Mouse (Mus musculus): ENCODE measurements at regions not wholly inside any gene's neighbourhood (a gene's known extent, or its start where the extent isn't known, plus 50 kb on each side); places are given as distances from the start of the nearest gene placed in this dataset.

DNA sequence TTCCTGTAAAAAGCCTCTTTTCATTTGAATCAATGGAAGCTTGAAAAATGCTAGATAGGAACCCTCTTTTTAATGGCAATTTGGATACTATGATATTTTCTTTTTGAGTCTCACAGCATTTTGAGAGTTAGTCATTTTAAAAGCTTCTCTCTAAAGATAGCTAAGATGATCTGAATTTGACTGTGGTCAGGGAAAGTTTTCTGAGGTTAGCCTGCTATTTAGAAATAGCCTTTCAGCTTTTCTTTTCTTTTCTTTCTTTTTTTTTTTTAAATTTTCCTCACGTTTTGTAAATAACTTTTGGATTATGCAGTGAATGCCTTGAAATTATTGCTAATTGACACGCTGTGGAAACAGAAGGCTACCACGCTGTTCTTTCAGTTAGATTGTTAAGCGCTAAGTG is 387.3 kb upstream of the Zeb2 start:
- no peak overlapping the region for H3K9ac ChIP-seq (ENCODE audit: low read length)
- no peak overlapping the region for H3K27ac ChIP-seq (ENCODE audit: low read depth, low read length)
- H3K27me3 ChIP-seq (ENCODE audit: control insufficient read depth, insufficient read depth, low read length), result no peaks in the 10 kb centered on the region
- peak; percentile 75 for DNase-seq (ENCODE audit: low spot score, missing footprints)
- H3K4me3 ChIP-seq (ENCODE audit: low read depth, low read length), result no peak overlapping the region
- no peaks in the 10 kb centered on the region for H3K36me3 ChIP-seq (ENCODE audit: control insufficient read depth, insufficient read depth, low read length)
- ATAC-seq (ENCODE audit: low FRiP score), result no peak
- 85% methylated on average over 4 of the region's 4 CpGs for WGBS
- H3K9me3 ChIP-seq (ENCODE audit: control insufficient read depth, low read length), result no peaks in the 10 kb centered on the region
- H3K4me2 ChIP-seq, result no peak overlapping the region
- H3K4me1 ChIP-seq (ENCODE audit: control insufficient read depth, insufficient read depth, low read length), result no peaks in the 10 kb centered on the region

DNA sequence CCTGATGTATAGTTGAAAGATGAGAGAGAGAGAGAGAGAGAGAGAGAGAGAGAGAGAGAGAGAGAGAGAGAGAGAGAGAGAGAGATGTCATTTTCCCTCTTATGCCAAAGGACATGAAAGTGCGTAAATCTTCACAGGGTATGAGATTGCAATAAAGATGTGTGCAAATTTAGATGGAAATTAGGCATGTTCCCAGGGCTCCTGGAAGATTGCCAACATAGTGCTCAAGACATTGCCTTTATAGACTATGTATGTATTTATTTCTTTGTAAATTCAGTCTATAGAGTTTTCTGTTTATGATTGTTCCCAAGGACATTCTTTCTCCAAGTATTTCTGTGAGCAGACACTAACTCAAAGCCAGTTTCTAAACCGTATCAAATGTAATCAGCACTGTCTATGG is 376.5 kb upstream of the Zeb2 start:
- H3K27ac ChIP-seq (ENCODE audit: low read depth, low read length), result no peak overlapping the region
- H3K4me1 ChIP-seq (ENCODE audit: control insufficient read depth, insufficient read depth, low read length), result no peaks in the 10 kb centered on the region
- H3K9ac ChIP-seq (ENCODE audit: low read length), result no peak overlapping the region
- H3K36me3 ChIP-seq (ENCODE audit: control insufficient read depth, insufficient read depth, low read length), result no peaks in the 10 kb centered on the region
- ATAC-seq (ENCODE audit: low FRiP score), result no peak
- DNase-seq (ENCODE audit: low spot score, missing footprints), result no peak
- H3K4me3 ChIP-seq (ENCODE audit: low read depth, low read length), result no peak overlapping the region
- no peaks in the 10 kb centered on the region for H3K9me3 ChIP-seq (ENCODE audit: control insufficient read depth, low read length)
- H3K4me2 ChIP-seq, result no peak overlapping the region
- 87% methylated on average over 2 of the region's 2 CpGs for WGBS
- H3K27me3 ChIP-seq (ENCODE audit: control insufficient read depth, insufficient read depth, low read length), result no peaks in the 10 kb centered on the region

DNA sequence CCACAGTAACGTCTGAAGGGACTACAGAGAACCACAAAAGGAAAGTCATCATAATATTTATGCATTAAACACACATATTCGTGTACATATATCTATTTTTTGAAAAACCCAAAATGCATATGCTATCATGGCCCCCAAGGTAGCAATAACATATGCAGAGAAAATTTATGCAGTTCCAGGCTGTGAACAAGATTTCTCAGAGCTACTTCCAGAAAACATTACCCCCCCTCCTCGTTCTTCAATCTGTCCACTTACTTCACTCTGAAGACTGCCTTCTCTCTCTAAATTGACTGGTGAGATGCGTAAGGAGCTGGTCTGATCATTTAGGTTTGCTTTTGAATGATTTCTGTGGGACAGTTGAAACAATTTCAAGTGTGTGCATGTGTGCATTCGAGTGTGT is 369.3 kb upstream of the Zeb2 start:
- Histone ChIP-seq H3K9ac (ENCODE audit: low read length) (no peak overlapping the region), H3K4me3 (ENCODE audit: low read depth, low read length) (no peak overlapping the region), H3K4me1 (ENCODE audit: control insufficient read depth, insufficient read depth, low read length) (no peaks in the 10 kb centered on the region), H3K9me3 (ENCODE audit: control insufficient read depth, low read length) (no peaks in the 10 kb centered on the region), H3K36me3 (ENCODE audit: control insufficient read depth, insufficient read depth, low read length) (no peaks in the 10 kb centered on the region), H3K27ac (ENCODE audit: low read depth, low read length) (no peak overlapping the region), H3K4me2 (no peak overlapping the region), H3K27me3 (ENCODE audit: control insufficient read depth, insufficient read depth, low read length) (no peaks in the 10 kb centered on the region)
- DNase-seq (ENCODE audit: low spot score, missing footprints), result no peak
- WGBS, result 88% methylated on average over 5 of the region's 5 CpGs
- ATAC-seq (ENCODE audit: low FRiP score), result no peak

- Histone ChIP-seq H3K9me3 (ENCODE audit: control insufficient read depth, low read length) (no peaks in the 10 kb centered on the region), H3K27ac (ENCODE audit: low read depth, low read length) (no peak overlapping the region), H3K4me2 (no peak overlapping the region), H3K9ac (ENCODE audit: low read length) (no peak overlapping the region), H3K36me3 (ENCODE audit: control insufficient read depth, insufficient read depth, low read length) (no peaks in the 10 kb centered on the region), H3K4me1 (ENCODE audit: control insufficient read depth, insufficient read depth, low read length) (no peaks in the 10 kb centered on the region), H3K4me3 (ENCODE audit: low read depth, low read length) (no peak overlapping the region), H3K27me3 (ENCODE audit: control insufficient read depth, insufficient read depth, low read length) (no peaks in the 10 kb centered on the region)
- 71% methylated on average over 10 of the region's 10 CpGs for WGBS
- ATAC-seq (ENCODE audit: low FRiP score), result no peak
- no peak for DNase-seq (ENCODE audit: low spot score, missing footprints)
Observed at GRCm38 (mm10) chr2:45485477-45485876, 368.3 kb upstream of the Zeb2 start.

DNA sequence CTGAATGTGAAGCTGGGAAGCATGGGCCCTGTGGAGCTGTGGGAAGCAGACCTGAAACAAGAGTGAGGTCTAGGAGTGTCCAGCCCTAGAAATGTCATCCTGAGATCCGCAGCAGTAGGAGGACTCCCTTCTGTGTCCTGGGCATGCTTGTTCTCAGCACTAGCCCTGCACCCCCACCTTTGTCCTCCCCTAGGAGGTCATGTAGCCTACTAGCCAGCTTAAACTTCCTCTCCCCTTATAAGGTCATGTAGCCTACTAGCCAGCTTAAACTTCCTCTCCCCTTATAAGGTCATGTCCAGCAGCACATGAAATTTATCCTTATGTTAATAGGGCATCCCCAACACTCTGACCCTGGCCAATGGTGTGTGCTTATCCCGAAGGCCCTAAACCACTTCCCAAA is 363.5 kb upstream of the Zeb2 start:
- no peak for ATAC-seq (ENCODE audit: low FRiP score)
- Histone ChIP-seq H3K27ac (ENCODE audit: low read depth, low read length) (no peak overlapping the region), H3K9ac (ENCODE audit: low read length) (no peak overlapping the region), H3K4me2 (no peak overlapping the region), H3K27me3 (ENCODE audit: control insufficient read depth, insufficient read depth, low read length) (no peaks in the 10 kb centered on the region), H3K4me3 (ENCODE audit: low read depth, low read length) (no peak overlapping the region), H3K9me3 (ENCODE audit: control insufficient read depth, low read length) (no peaks in the 10 kb centered on the region), H3K4me1 (ENCODE audit: control insufficient read depth, insufficient read depth, low read length) (no peaks in the 10 kb centered on the region), H3K36me3 (ENCODE audit: control insufficient read depth, insufficient read depth, low read length) (no peaks in the 10 kb centered on the region)
- DNase-seq (ENCODE audit: low spot score, missing footprints), result no peak
- WGBS, result 78% methylated on average over 2 of the region's 2 CpGs

DNA sequence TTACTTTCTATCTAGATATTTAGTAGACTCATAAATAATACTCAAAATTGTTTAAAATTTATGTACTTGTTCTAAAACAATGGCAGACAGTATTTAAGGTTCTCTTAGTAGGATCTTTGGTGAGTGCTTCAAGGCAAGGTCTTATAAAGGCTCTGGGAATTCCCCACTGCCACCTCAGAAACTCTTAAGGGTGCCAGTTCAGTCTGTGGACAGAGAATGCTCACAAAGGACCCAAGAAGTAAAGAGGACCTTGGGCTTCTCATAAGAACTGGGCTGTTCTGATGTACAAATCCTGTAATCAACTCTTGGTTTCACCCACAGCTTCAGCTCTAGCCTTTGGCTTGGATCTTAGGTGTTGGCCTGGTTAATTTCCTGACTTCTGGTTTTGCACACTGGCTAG is 358.8 kb upstream of the Zeb2 start:
- no peak for DNase-seq (ENCODE audit: low spot score, missing footprints)

GRCm38 (mm10) chr2:45464306-45464705 is 347.1 kb upstream of the Zeb2 start:
- ATAC-seq (ENCODE audit: low FRiP score), result no peak
- Histone ChIP-seq H3K27me3 (ENCODE audit: control insufficient read depth, insufficient read depth, low read length) (no peaks in the 10 kb centered on the region), H3K4me1 (ENCODE audit: control insufficient read depth, insufficient read depth, low read length) (no peaks in the 10 kb centered on the region), H3K36me3 (ENCODE audit: control insufficient read depth, insufficient read depth, low read length) (no peaks in the 10 kb centered on the region), H3K4me2 (no peak overlapping the region), H3K9me3 (ENCODE audit: control insufficient read depth, low read length) (no peaks in the 10 kb centered on the region), H3K9ac (ENCODE audit: low read length) (no peak overlapping the region), H3K27ac (ENCODE audit: low read depth, low read length) (no peak overlapping the region), H3K4me3 (ENCODE audit: low read depth, low read length) (no peak overlapping the region)
- DNase-seq (ENCODE audit: low spot score, missing footprints), result no peak
- 82% methylated on average over 4 of the region's 4 CpGs for WGBS

More for the DNA sequence above, 358.8 kb upstream of the Zeb2 start:
- H3K9me3 ChIP-seq (ENCODE audit: control insufficient read depth, low read length), result no peaks in the 10 kb centered on the region
- H3K36me3 ChIP-seq (ENCODE audit: control insufficient read depth, insufficient read depth, low read length), result no peaks in the 10 kb centered on the region
- no peak overlapping the region for H3K4me3 ChIP-seq (ENCODE audit: low read depth, low read length)
- H3K4me1 ChIP-seq (ENCODE audit: control insufficient read depth, insufficient read depth, low read length), result no peaks in the 10 kb centered on the region
- H3K4me2 ChIP-seq, result no peak overlapping the region
- no peaks in the 10 kb centered on the region for H3K27me3 ChIP-seq (ENCODE audit: control insufficient read depth, insufficient read depth, low read length)
- no peak overlapping the region for H3K27ac ChIP-seq (ENCODE audit: low read depth, low read length)
- no peak overlapping the region for H3K9ac ChIP-seq (ENCODE audit: low read length)
- ATAC-seq (ENCODE audit: low FRiP score), result no peak

DNA sequence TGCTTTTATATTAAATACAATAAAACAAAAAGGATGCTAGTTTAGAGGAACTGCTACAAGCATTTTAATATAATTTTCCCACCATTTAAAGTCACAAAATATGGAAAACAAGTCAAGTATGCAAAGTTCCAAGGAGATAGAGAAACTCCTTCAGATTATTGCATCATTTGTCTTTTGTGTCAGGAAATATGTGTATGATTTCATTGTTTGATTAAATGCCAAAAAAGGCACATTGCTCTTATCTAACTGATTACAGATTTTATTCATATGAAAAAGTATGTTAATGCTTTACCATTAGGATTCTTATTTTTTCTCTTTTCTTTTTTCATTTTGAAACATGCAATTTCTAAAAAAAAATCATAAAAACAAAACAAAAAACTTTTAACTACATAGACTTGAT is 342.2 kb upstream of the Zeb2 start:
- no peak overlapping the region for H3K4me3 ChIP-seq (ENCODE audit: low read depth, low read length)
- H3K9ac ChIP-seq (ENCODE audit: low read length), result no peak overlapping the region
- no peak overlapping the region for H3K4me2 ChIP-seq
- no peaks in the 10 kb centered on the region for H3K27me3 ChIP-seq (ENCODE audit: control insufficient read depth, insufficient read depth, low read length)
- DNase-seq (ENCODE audit: low spot score, missing footprints) (no peak), ATAC-seq (ENCODE audit: low FRiP score) (no peak)
- no peaks in the 10 kb centered on the region for H3K36me3 ChIP-seq (ENCODE audit: control insufficient read depth, insufficient read depth, low read length)
- H3K9me3 ChIP-seq (ENCODE audit: control insufficient read depth, low read length), result no peaks in the 10 kb centered on the region
- no peak overlapping the region for H3K27ac ChIP-seq (ENCODE audit: low read depth, low read length)
- H3K4me1 ChIP-seq (ENCODE audit: control insufficient read depth, insufficient read depth, low read length), result no peaks in the 10 kb centered on the region

- no peaks in the 10 kb centered on the region for H3K4me1 ChIP-seq (ENCODE audit: control insufficient read depth, insufficient read depth, low read length)
- no peak for DNase-seq (ENCODE audit: low spot score, missing footprints)
- no peak overlapping the region for H3K9ac ChIP-seq (ENCODE audit: low read length)
- H3K9me3 ChIP-seq (ENCODE audit: control insufficient read depth, low read length), result no peaks in the 10 kb centered on the region
- WGBS, result 87% methylated on average over 2 of the region's 2 CpGs
- no peak for ATAC-seq (ENCODE audit: low FRiP score)
- H3K36me3 ChIP-seq (ENCODE audit: control insufficient read depth, insufficient read depth, low read length), result no peaks in the 10 kb centered on the region
- H3K27me3 ChIP-seq (ENCODE audit: control insufficient read depth, insufficient read depth, low read length), result no peaks in the 10 kb centered on the region
- H3K4me2 ChIP-seq, result no peak overlapping the region
- no peak overlapping the region for H3K4me3 ChIP-seq (ENCODE audit: low read depth, low read length)
- no peak overlapping the region for H3K27ac ChIP-seq (ENCODE audit: low read depth, low read length)
Observed at GRCm38 (mm10) chr2:45454811-45455210, 337.6 kb upstream of the Zeb2 start.

DNA sequence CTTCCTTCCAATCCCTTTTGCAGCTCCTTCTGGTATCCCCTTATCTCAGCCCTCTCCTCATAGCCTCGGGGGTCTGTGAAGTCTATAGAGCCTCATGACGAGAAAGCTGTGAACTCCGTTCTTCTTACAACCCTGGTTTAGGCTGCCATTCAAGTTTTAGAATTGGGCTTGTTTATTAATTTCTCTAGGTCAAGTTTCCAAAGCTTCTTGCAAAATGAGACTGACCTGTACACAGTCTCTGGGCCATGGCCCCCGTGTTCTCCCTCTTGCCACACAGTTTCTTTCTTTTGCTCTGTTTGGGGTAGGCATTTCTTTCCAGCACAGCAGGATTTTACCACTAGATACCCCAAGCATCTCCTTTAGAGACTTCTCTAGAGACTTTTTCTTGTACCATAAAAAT is 322.0 kb upstream of the Zeb2 start:
- Histone ChIP-seq H3K27ac (ENCODE audit: low read depth, low read length) (no peak overlapping the region), H3K4me1 (ENCODE audit: control insufficient read depth, insufficient read depth, low read length) (no peaks in the 10 kb centered on the region; the same call in 1 of the 2 replicates), H3K4me2 (no peak overlapping the region), H3K9ac (ENCODE audit: low read length) (no peak overlapping the region), H3K4me3 (ENCODE audit: low read depth, low read length) (no peak overlapping the region), H3K36me3 (ENCODE audit: control insufficient read depth, insufficient read depth, low read length) (no peaks in the 10 kb centered on the region), H3K27me3 (ENCODE audit: control insufficient read depth, insufficient read depth, low read length) (no peaks in the 10 kb centered on the region), H3K9me3 (ENCODE audit: control insufficient read depth, low read length) (no peaks in the 10 kb centered on the region)
- DNase-seq (ENCODE audit: low spot score, missing footprints) (no peak), ATAC-seq (ENCODE audit: low FRiP score) (no peak)
- 66% methylated on average over 4 of the region's 4 CpGs for WGBS
